Mouse (Mus musculus): Measurements from ENCODE around the gene Caps2.
"Not testable (repeated sequence)": the region's sequence is repeated elsewhere in the genome, so short reads cannot be mapped to it uniquely, and the experiment has no call there.

Caps2 gene

DNA sequence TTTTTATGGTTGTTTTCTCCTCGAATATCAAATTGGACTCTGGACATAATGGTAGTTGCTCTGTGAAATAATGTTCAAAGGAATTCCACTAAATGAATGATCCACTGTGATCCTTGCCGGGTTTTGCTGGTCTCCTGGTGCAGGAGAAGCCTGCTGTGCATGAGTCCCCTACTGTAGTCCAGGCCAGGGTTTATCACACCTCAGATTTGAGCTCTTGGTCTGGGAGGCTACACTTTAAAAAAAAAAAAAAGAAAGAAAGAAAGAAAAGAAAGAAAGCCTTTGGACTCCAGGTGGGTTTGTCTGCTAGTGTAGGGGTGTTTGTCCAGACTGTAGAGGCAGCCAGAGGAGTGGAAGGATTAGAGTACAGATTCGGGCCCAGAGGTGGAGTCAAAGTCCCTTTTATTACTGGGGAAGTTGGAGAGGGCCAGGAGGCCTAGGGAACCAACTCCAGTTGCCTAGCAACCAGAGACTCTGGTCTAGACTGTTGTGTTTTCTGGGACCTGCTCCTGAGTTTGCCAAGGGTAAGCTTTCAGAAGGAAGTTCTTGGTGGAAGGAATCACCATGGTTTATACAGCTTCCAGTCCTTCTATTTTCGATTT lies at the start of gene Caps2:
Caps2 (plus strand) TSS at position 454 of the 599 bp plus-strand sequence.
- DNase-seq, result no peak

DNA sequence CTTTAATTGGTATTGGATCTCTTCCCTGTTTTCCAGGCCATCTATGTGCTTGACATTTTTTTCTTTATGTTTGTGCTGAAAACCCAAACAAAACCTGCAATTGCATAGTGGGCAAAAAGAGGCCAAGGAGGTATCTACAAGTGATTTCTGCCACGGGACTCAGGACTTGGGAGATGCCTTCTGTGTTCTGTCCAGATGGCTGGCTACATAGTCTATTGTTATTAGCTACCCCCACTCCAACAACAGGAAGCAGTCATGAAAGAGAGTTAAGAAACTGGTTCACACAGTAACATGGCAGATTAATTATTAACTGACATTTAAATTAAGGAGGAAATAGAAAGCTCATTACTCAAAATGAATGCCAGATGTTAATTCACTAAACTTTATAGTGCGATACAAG lies 38.3 kb upstream of the Caps2 start:
- DNase-seq, result not testable (repeated sequence)

DNA sequence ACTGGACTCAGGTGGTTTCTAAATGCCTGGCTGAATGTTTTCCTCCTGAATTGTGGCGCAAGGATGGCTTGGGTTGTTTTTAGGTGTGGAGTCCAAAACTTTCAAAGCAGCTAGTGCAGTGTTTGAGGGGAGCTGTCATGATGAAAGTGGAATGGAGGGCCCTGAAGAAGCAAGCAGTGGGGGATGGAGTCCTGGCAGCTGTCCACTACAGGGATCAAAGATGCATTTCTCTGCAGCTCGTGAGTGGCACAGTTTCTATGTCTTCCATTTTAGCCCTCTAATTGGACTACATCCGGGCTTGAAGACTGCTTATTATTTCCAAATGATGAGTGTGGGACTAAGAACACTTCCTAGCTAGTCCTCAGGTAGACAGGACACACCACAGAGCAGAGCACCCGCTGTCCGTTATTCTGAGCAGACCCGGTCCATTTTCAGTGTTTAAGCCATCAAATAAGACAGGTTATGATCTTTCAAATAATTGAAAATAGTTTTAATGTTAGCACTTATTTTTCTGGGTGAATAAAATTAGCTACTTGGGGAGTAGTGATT lies 35.7 kb upstream of the Caps2 start:
- not testable (repeated sequence) for DNase-seq

DNA sequence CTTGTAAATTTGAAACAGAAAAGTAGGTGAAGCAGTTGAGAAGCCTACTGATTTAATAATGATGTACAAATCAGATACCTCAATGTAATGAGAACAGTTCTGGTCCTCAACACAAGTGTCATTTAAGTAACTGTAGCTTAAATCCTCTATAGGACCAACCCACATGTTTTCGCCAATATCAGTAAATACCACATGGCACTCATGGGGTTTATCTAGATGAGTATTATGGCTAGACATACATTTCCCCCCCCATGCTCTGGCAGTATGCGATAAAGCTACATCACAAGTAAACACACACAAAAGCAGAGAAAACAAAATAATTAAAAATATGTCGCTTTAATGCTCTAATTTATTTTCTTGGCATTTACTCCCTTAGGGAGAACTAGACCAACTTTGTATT lies 31.2 kb upstream of the Caps2 start:
- DNase-seq, result no peak

DNA sequence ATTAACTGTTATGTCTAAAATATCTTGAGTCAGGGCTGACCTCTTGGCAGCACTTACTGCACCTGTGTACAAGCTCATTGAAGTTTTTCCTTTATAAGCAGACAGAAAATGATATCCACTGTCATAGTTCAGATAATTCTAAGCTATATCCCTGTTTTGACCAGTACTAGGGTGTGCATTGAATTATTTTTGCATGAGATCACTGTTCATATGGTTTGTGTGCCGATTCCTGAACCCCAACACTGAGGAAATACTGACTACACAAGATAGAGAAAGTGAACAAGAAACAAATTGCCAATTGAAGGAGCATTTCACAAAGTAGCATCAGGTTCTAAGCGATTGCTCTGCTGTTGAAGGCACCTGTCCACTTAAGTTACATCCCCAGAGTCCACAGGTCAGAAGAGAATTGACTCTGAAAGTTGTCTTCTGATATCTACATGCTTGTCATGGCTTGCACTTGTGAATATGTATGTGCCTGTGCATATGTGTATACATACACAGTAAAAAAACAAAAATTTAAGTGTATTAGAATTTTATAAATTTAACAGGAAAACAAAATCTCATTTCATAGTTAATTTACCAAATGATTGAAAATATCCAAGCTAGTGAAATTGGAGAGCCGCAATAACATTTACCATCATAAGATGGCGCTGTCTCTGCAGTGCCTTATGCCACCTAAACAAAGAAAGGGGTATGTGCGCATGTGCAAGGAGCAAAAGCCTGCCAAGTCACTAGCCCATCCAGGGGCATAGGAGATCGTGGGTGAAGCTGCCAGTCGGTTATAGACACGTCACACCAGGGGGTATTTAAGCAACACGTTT lies 25.2 kb upstream of the Caps2 start:
- no peak for DNase-seq

DNA sequence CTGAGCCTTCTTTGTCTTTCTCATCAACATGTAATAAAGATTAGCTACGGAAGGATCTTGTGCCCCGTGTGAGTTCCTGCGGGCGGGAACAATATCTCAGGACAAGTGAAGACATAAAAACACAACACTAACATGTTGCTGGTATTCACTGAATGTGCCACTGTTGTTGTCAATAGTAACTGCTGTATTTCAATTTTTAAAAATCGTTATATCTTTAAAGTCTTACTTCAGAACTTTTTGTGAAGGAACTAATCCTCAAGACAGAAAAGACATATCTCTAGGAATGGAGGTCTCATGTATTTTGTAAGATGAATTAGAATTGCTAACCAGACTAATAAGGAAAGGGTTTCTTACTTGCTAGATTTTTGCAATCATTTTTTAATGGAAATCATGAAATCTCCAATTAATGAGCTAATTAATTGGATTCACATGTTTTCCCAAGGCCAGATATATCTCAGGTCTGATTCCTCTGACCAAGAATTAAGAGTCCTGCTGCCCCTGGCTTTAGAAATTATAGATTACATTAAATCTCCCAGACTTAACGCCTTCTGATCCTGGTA lies 24.5 kb upstream of the Caps2 start:
- no peak for DNase-seq

DNA sequence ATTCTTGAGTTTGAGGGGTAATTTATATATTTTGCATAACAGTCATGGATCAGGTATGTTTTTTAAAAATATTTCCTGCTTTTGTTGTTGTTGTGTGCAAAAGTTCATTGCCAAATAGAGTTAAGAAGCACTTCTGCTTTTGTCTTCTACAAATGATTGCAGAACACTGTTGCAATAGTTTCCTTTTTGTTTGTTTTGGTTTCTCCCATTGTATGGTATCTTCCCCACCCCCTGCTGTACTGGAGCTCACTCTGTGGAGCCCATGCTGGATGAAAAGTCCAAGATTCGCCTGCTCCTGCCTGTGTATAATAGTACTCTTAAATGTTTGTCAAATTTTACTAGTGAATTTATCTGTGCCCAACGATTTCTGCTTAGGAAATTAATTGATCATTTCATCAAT lies 23.6 kb upstream of the Caps2 start:
- no peak for DNase-seq

DNA sequence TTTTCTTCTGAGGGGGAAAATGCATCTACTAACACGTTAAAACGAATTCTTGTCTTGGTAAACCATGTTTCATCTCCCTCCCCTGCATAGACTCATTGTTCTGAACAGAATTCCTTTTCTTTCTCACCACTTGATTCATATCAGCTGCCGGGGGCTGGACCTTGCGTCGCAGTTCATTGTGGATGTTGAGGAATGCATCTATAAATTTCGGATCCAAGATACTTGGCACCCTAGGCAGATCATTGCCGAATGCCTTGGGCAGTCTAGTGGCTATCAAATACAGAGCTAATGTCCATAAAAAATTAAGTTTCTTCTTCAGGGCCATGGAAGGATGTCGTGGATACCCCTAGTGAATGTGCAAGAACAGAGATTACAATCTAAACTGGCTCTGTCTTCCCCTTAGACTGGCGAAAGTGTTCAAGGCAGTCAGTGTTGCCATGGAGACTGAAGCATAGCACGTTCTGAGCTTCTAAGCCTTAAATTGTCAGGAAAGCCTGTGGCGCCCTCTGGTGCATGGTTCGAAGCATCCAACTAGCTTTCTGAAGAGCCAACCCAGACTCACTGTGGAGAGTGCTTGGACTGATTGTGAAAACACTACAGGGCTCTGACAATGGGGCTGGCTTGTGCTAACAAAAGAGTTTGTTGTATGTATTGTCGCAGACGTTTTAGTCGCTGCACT lies 3.4 kb upstream of the Caps2 start, which contains the start of gene Glipr1l3:
Glipr1l3 (minus strand) TSS at position 446 of the 679 bp plus-strand sequence.
- DNase-seq, result peak; percentile 15

DNA sequence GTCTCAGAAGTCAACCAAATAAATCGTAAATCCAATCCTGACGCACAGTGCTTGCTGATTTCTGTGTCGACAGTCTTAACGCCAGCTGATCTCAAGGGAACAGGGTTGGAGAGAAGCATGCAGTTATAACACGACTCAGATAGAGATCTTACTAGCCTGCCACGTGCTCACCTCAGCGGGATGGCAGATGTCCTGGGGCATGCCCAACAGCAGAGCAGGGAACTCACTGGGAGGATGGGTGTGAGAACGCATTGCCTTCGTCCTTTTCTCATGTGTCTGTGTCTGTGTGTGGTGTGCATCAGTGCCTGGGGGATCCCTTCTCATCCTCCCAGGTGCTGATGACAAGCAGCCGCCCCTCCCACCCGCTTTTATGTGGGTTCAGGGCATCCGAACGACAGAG lies 13.6 kb downstream of the Caps2 start:
- not testable (repeated sequence) for DNase-seq

DNA sequence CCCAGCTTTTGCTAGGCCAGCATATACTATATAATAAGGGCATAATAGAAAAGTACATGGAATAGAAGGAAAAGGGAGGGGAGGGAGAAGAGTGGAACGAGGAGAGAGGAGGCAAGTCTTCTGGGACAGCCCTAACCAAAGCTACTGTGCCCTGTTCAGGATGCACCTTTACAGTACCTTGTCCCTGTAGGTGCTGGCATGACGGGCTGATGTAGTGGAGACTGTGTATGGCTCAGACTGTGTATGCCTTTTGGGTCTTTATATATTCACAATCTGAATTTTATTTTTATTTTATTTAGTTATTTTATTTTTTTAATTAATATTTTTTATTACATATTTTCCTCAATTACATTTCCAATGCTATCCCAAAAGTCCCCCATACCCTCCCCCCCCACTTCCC lies 30.5 kb downstream of the Caps2 start:
- DNase-seq, result not testable (repeated sequence)

DNA sequence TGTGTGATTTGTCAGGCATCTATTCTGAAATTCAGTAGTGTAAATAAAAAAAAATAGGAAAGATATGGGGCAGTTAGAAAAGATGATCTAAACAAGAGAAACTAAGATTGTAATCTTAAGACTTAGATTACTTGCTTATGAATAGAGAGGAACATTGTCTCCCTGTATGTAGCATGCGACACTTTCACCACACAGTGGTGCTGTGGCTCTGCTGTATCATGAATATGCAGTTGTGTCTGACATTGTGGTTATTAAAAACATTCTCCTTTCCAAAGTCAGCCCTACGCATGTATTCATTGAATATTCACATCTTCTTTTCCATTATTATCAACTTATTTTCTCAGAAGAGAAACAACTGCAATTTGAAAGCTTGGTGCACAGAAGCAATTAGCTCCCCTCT lies 40.0 kb downstream of the Caps2 start:
- no peak for DNase-seq

DNA sequence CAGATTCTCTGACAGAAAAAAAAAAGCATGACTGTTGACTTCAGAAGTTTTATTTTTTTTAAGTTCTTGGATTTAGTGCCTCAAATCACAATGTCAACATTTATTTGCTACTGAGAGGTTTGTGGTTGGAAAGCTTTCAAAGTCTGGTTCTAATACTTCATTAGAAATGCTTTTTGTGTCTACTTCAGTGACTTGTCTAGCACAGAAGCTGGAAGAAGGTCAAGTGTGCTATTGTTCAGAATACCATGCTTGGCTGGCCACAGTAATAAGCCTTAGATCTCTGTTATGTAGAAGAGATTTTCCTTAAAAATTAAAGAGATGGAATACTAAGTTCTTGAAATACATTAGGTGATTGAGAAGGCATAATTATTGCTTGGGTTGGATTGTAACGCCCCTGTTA lies 63.7 kb downstream of the Caps2 start:
- no peak for DNase-seq

DNA sequence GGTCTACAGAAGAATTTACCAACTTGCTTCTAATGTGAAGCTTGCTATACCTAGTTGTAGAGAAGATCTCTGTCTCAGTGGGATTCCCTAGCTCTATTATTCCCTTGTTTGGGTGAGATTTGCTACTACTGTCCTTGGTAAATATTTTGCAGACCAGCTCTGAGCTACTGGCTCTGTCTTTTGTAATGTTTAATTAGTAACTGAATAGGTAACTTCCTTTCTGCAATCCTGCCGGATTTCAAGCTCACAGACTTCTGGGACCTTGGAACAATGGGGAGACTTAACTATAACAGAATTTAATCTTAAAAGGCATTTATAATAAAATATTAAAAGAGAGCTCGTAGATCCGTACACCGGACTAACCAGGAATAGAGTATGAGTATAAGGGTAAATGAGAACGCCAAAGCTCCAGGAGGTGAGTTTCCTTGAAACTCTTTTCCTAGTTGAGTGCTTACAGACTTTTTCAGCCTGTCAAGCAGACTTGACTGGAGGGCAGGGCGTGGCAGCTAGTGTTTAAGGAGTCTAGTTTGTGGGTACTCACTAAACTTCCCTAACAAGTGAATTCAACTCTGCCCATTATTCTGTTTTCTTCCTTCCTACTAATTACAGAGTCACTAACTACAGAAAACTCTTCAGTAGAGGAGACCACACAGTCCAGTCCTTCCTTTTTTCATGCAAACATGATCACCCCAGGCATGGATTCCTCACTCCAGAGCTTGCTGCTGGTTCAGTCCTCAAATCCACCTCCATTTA lies 65.8 kb downstream of the Caps2 start:
- not testable (repeated sequence) for DNase-seq

DNA sequence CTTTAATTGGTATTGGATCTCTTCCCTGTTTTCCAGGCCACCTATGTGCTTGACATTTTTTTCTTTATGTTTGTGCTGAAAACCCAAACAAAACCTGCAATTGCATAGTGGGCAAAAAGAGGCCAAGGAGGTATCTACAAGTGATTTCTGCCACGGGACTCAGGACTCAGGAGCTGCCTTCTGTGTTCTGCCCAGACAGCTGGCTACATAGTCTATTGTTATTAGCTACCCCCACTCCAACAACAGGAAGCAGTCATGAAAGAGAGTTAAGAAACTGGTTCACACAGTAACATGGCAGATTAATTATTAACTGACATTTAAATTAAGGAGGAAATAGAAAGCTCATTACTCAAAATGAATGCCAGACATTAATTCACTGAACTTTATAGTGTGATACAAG lies 69.3 kb downstream of the Caps2 start:
- not testable (repeated sequence) for DNase-seq

DNA sequence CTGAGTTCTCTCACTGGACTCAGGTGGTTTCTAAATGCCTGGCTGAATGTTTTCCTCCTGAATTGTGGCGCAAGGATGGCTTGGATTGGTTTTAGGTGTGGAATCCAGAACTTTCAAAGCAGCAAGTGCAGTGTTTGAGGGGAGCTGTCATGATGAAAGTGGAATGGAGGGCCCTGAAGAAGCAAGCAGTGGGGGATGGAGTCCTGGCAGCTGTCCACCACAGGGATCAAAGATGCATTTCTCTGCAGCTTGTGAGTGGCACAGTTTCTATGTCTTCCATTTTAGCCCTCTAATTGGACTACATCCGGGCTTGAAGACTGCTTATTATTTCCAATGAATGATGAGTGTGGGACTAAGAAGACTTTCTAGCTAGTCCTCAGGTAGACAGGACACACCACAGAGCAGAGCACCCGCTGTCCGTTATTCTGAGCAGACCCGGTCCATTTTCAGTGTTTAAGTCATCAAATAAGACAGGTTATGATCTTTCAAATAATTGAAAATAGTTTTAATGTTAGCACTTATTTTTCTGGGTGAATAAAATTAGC lies 72.0 kb downstream of the Caps2 start:
- DNase-seq, result not testable (repeated sequence)

DNA sequence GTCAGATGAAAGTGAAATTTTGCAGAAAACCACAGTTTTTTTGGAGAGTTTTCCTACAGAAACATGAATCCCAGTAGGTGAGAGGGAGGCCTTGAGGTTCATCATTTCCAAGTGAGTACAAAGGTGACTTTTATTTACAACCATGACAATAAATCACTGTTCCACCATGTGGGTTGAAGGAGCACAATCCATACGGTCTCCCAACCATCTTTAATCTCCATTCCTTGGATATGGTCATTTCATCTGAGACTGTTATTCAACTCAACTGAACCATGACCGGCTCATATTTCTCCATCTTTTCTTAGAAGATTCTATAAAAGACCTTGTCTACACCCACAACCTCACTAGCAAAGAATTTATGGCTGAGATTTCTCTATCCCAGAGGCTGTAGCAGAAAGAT lies 84.9 kb downstream of the Caps2 start:
- no peak for DNase-seq

DNA sequence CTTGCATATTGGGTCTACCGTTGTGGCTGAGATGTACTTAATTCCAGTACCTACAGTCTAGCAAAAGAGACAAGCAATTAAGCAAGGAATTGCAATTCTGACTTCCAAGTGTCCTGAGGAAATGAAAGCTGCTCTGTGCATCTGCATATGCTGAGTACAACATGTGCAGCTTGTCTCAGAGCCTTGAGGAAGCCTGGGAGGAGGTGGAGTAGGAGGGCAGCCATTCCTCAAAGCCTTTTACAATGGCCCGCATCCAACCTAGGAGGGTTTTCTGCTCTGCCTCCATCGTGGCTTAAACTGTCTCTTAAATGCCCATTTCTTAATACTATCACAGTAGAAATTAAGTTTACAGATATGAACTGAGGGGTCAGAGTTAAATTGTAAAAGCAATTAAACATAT lies 100.0 kb downstream of the Caps2 start:
- no peak for DNase-seq

Measured in thymus, postnatal 36 days (tissue).